Mouse (Mus musculus) small intestine, adult 2 months (tissue): ENCODE measurements at regions not wholly inside any gene's neighbourhood (a gene's known extent, or its start where the extent isn't known, plus 50 kb on each side); places are given as distances from the start of the nearest gene placed in this dataset.

ENCODE experiments used
- CTCF ChIP-seq: fragments of 200-500 bp; IDR thresholded peaks from 2 replicates; pipeline ENCODE4 v1.5.1; 2012; ENCODE audit warnings: low read depth, mild to moderate bottlenecking, control low read depth, inconsistent platforms, low read length, moderate library complexity, mixed read lengths; ENCODE audit not compliant: insufficient replicate concordance, insufficient read length; ENCODE audit errors: extremely low read depth
- POLR2A ChIP-seq: fragments of 200-500 bp; IDR thresholded peaks from 2 replicates; pipeline ENCODE4 v1.6.1; 2012; ENCODE audit warnings: low read depth, mild to moderate bottlenecking, control low read depth, inconsistent platforms, low read length, moderate library complexity

- no peak for TF ChIP-seq POLR2A
- no peak for TF ChIP-seq CTCF
Observed at GRCm38 (mm10) chr17:4910182-4910581, 84.0 kb upstream of the Arid1b start.
